ENCODE assay signal across 17 mouse cellular contexts in genomic region chr8:120118162-120118561, GRCm38 (mm10). TPM values are rescaled to one million over a fixed set of nuclear protein-coding genes. Genes with fewer than 3 reads are reported as not detected.
A peak's percentile ranks its signal among the peaks of the same experiment; 100 is the strongest.
DNase-seq lines count a peak whose midpoint lies in the region; ATAC-seq and TF ChIP-seq lines count a peak whose summit lies in the region.
"Had no signal": no experiment of that assay in that cellular context is flagged by ENCODE, and none has a peak within 500 bp of the region (broad histone marks: within the 10 kb centered on the region; RNA-seq: fewer than 3 reads in every experiment).

No protein-coding gene starts in this region.

- TF ChIP-seq CTCF in lung, adult 2 months (IDR thresholded peaks at IDR 0.05; ENCODE audit: insufficient read depth, low read length): no peak

- H3K9me3 ChIP-seq in liver, embryonic 11.5 days (ENCODE audit: control insufficient read depth, low read length): no peaks in the 10 kb centered on the region
- no peaks in the 10 kb centered on the region for H3K9me3 ChIP-seq in hindbrain, embryonic 13.5 days
- H3K9me3 ChIP-seq: embryonic facial prominence, embryonic 10.5 days; forebrain, embryonic 15.5 days; liver, embryonic 13.5 days had no signal

- H3K4me1 ChIP-seq in lung, adult 2 months (ENCODE audit: control insufficient read depth, insufficient read depth, low read length): peaks cover 15% of the 10 kb centered on the region
- peaks cover 9% of the 10 kb centered on the region for H3K4me1 ChIP-seq in liver, embryonic 11.5 days (replicated peaks; ENCODE audit: control insufficient read depth, insufficient read depth, low read length)
- peaks cover 20% of the 10 kb centered on the region for H3K4me1 ChIP-seq in hindbrain, embryonic 13.5 days (replicated peaks)

- WGBS in lung, adult 2 months: 52% methylated on average over 9 of the region's 9 CpGs
- WGBS in liver, embryonic 11.5 days: 84% methylated on average over 9 of the region's 9 CpGs
- 90% methylated on average over 9 of the region's 9 CpGs for WGBS in hindbrain, embryonic 13.5 days

- TF ChIP-seq POLR2A in lung, adult 2 months (IDR thresholded peaks at IDR 0.05; ENCODE audit: borderline replicate concordance, extremely low read depth, low read depth, low read length): no peak

- H3K9ac ChIP-seq in liver, embryonic 11.5 days (ENCODE audit: low read depth, low read length): no peak overlapping the region
- no peak overlapping the region for H3K9ac ChIP-seq in hindbrain, embryonic 13.5 days
- H3K9ac ChIP-seq: forebrain, embryonic 15.5 days; liver, embryonic 13.5 days had no signal

- peaks cover 42% of the 10 kb centered on the region for H3K27me3 ChIP-seq in liver, embryonic 11.5 days (replicated peaks; ENCODE audit: control insufficient read depth, insufficient read depth, low read length)
- H3K27me3 ChIP-seq in hindbrain, embryonic 13.5 days: peaks cover 32% of the 10 kb centered on the region

- H3K36me3 ChIP-seq in liver, embryonic 11.5 days (ENCODE audit: control insufficient read depth, insufficient read depth, low read length): no peaks in the 10 kb centered on the region
- H3K36me3 ChIP-seq in hindbrain, embryonic 13.5 days: no peaks in the 10 kb centered on the region
- H3K36me3 ChIP-seq: embryonic facial prominence, embryonic 10.5 days; forebrain, embryonic 15.5 days; liver, embryonic 13.5 days had no signal

- H3K4me2 ChIP-seq in liver, embryonic 11.5 days: no peak overlapping the region
- H3K4me2 ChIP-seq in hindbrain, embryonic 13.5 days: no peak overlapping the region
- H3K4me2 ChIP-seq: forebrain, embryonic 15.5 days; liver, embryonic 13.5 days had no signal

- H3K27ac ChIP-seq in liver, embryonic 11.5 days (ENCODE audit: low read depth, low read length): no peak overlapping the region
- H3K27ac ChIP-seq in hindbrain, embryonic 13.5 days: no peak overlapping the region
- H3K27ac ChIP-seq: embryonic facial prominence, embryonic 10.5 days; forebrain, embryonic 15.5 days; liver, embryonic 13.5 days had no signal

- no peak overlapping the region for H3K4me3 ChIP-seq in lung, adult 2 months (replicated peaks; ENCODE audit: extremely low read depth, low read depth, low read length)
- no peak overlapping the region for H3K4me3 ChIP-seq in liver, embryonic 11.5 days (ENCODE audit: low read depth, low read length)
- no peak overlapping the region for H3K4me3 ChIP-seq in hindbrain, embryonic 13.5 days
- H3K4me3 ChIP-seq: embryonic facial prominence, embryonic 10.5 days; forebrain, embryonic 15.5 days; liver, embryonic 13.5 days had no signal

- peak; percentile 50 for DNase-seq in cerebellum, adult 9-11 months
- no peak for DNase-seq in cerebellum, postnatal 4 days (ENCODE audit: low spot score in 2 of 2)
- peak; percentile 32 to 58 for DNase-seq in lung, adult 18-20 months
- DNase-seq in lung, adult 2 months: no peak
- peak; percentile 65 to 84 for DNase-seq in kidney, postnatal 36 days
- no peak for DNase-seq in liver, embryonic 11.5 days (ENCODE audit: low spot score)
- no peak for DNase-seq in MN1 (ENCODE audit: low spot score)
- DNase-seq: cerebellum, adult 11-12 months; cerebellum, postnatal 36 days; liver, embryonic 13.5 days; midbrain, embryonic 14.5 days; spleen, adult 18-20 months; thymus, adult 18-20 months had no signal

- ATAC-seq in liver, embryonic 11.5 days (replicated peaks; ENCODE audit: low FRiP score): no peak
- ATAC-seq in hindbrain, embryonic 13.5 days (ENCODE audit: low FRiP score): no peak
- ATAC-seq: forebrain, embryonic 15.5 days had no signal

RNA-seq across cellular contexts. Expression of gene 6430548M08Rik, which starts 4.2 kb away (rescaled TPM):
- 46.1 and 72.9 TPM in 2 replicates for polyA plus RNA-seq in lung, adult 2 months (2012; rRNA removed)
- 2.1 TPM in 2 replicates for polyA plus RNA-seq in liver, embryonic 11.5 days (2014; fragmentation: Nextera tagmentation; extraction: Ambion mirVana)
- 23.2 and 24.8 TPM in 2 replicates for polyA plus RNA-seq in hindbrain, embryonic 13.5 days (2015; fragmentation: Nextera tagmentation; extraction: Ambion mirVana)

RNA-seq across cellular contexts. Expression of gene Zdhhc7, which starts 16.9 kb away (rescaled TPM):
- polyA plus RNA-seq in lung, adult 2 months (2012; rRNA removed): 64.9 and 78.0 TPM in 2 replicates
- polyA plus RNA-seq in liver, embryonic 11.5 days (2014; fragmentation: Nextera tagmentation; extraction: Ambion mirVana): 27.4 and 30.1 TPM in 2 replicates
- 27.9 and 29.3 TPM in 2 replicates for polyA plus RNA-seq in hindbrain, embryonic 13.5 days (2015; fragmentation: Nextera tagmentation; extraction: Ambion mirVana)

RNA-seq across cellular contexts. Expression of gene Fam92b, which starts 59.1 kb away (rescaled TPM):
- 9.0 and 10.2 TPM in 2 replicates for polyA plus RNA-seq in lung, adult 2 months (2012; rRNA removed)
- polyA plus RNA-seq in liver, embryonic 11.5 days (2014; fragmentation: Nextera tagmentation; extraction: Ambion mirVana): 0.27 TPM in 1 of 2 replicates, not detected in the other
- polyA plus RNA-seq in hindbrain, embryonic 13.5 days (2015; fragmentation: Nextera tagmentation; extraction: Ambion mirVana): 2.2 and 2.6 TPM in 2 replicates
- polyA plus RNA-seq: liver, embryonic 13.5 days; urinary bladder, adult 2 months had no signal

Comparison
In these comparisons a context has a peak if more than half of its experiments do, and no peak if none do; other contexts are left out.
1. DNase-seq: peak in cerebellum, adult 9-11 months (single experiment), lung, adult 18-20 months (2 of 2) and kidney, postnatal 36 days (2 of 2); none in cerebellum, postnatal 4 days (0 of 2), lung, adult 2 months (single experiment), liver, embryonic 11.5 days (single experiment) and MN1 (single experiment).